Mouse (Mus musculus): ENCODE measurements around the gene Syt15.

Syt15 gene

DNA sequence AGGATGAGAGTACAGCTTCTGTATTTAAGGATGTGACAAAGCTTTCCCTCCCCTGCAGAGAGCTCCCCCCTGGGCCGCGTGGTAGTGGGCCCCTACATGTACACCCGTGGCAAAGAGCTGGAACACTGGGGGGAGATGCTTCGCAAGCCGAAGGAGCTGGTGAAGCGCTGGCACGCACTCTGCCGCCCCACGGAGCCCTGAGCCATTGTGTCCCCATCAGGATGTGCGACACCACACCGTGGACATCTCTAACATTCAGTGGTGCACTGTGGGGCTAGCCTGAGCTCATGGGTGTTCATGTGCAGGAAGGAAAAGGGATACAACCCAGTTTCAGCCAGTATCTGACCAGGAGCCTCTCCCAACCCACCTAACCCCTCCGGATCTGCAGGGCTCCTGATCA is 8.6 kb downstream of the Syt15 start:
- peak; percentile 36 for DNase-seq (ENCODE audit: low read depth, low spot score)

- DNase-seq (ENCODE audit: low read depth, low spot score) = no peak
Measured at GRCm38 (mm10) chr14:34228830-34229506, 9.6 kb downstream of the Syt15 start.

DNA sequence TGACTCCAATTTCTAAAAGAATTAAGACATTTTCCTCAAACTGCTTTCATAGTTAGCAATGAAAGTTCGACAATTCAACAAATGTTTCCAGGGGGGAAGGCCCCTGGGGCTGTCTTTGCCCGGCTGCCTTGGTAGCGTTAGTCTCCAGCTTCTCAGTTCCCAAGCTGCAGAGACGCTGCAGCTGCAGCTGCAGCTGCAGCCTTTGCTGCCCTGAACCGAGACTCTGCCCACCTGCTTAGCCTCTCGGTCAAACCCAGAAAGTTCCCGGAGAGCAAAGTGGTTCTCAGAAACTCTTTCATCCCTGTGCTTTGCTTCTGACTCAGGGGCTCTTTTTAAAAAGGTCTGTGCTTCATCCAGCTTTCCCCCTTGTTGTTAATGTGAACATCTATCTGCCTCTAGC is 12.9 kb downstream of the Syt15 start:
- no peak for DNase-seq (ENCODE audit: low read depth, low spot score)

- no peak for DNase-seq (ENCODE audit: low read depth, low spot score)
Measured at GRCm38 (mm10) chr14:34232866-34233680, 13.7 kb downstream of the Syt15 start.

DNA sequence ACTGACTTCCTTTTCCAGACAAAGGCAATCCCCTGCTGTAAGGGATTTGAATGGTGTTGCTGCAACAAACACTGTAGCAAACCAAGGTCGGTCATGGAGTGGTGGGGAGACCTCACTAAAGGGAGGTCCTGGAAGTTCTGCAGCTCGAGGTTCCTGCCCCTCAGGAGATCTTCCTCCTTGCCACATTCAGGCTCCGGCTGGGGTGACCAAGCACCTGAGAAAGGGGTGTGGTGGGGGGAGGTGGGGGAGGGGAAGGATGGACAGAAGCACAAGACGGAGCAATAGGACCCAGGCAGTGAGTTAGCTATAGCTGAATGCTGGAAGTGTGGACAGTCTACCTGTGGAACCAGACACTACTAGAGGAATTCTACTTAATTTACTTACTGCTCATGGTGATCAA is 14.5 kb downstream of the Syt15 start:
- no peak for DNase-seq (ENCODE audit: low read depth, low spot score)

DNA sequence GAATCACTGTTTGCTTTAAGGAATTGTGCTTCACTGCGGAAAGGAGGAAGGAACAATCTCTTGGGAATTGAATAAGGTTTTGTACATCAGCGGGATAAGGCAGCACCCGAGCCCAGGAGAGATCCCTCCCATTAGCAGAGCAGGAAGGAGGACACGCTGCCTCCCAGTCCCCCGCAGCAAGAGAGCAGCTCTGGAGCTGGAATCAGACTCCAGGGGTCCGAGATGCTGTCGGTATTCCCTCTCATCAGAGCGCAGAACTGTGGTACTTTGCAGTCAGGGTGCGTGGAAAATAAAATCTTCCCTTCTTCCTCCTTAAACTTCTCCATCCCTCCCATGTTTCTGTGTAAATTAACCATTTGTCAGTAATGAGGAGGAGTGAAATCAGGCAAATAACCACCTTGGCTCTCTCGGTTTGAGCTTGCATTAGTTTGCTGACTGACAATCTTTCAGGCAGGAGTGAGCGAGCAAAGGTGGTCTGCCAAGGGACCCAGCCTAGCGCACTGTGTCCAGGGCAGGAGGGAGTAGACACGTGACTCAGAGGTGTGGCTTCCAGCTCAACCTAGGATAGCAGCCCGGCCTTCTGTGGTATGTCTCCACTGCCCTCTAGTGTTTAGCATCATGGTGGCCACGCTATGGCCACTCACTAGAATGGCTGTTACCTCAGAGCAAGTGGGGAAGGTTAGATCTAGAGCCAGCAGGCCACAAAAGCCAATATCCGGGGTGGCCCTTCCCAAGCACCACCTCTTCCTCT is 15.4 kb downstream of the Syt15 start:
- peak; percentile 94 for DNase-seq (ENCODE audit: low read depth, low spot score)

- no peak for DNase-seq (ENCODE audit: low read depth, low spot score)
Measured at GRCm38 (mm10) chr14:34240263-34240662, 20.9 kb downstream of the Syt15 start.

DNA sequence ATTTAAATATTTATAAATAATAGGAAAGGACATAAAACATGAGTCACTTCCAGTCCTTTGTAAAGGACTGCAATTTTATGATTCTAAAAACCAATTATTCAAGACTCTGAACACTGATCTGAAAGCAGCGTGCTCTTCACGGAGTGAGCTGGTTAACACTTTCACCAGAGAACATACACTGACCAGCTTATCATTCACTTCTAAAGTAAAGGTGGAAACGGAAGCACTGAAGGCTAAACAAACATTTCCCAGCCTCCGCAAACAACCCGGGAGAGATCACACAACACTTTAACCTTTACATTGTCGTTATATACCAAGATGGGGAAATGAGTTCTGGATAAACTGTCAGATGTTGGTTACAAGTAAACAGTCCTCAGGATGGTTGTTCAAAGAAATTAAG is 21.3 kb downstream of the Syt15 start:
- DNase-seq (ENCODE audit: low read depth, low spot score) = no peak

DNA sequence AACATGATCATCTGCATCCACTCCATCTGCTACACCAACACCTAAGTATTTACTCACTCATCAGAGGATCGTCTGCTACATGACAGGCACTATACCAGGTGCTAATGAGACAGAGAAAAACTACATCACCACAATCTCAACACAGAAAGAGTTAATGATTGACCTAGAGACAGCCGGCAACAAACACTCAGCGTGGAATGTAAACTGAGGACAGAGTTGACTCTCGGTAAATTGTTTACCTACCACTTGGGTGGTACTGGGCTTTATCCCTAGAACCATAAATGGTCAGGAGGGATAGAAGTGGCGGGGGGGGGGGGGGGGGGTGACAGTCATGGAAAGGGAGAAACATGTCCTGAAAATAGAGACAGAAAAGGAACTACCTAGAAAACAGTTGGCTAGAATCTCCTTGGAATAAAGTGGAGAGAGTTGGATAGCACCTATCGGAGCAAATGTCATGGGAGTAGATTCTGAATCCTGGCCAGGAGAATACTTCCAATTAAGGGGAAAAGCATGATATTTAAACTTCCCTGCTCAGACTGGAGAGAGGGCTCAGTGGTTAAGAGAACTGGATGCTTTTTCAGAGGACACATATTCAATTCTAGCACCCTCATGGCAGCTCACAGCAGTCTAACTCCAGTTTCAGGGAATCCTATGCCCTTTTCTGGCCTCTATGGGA is 33.2 kb downstream of the Syt15 start:
- no peak for DNase-seq (ENCODE audit: low read depth, low spot score)

DNA sequence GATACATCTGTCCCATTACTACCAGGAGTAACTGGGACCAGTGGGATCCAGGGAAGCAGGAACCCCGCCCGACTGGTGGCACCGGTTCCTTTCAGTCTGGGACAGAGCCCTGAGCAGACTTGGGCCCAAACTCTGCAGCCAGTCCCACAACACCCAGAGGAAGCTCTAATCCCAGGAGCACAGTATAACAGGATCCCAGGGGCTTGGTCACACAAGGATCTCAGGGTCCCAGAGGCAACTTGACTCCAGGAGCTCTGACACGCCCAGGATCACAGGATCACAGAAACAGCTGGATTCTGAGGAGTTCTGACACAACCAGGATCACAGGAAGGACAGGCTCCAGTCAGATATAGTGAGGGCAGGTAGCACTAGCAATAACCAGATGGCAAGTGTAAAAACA is 33.9 kb downstream of the Syt15 start:
- peak; percentile 32 for DNase-seq (ENCODE audit: low read depth, low spot score)

DNA sequence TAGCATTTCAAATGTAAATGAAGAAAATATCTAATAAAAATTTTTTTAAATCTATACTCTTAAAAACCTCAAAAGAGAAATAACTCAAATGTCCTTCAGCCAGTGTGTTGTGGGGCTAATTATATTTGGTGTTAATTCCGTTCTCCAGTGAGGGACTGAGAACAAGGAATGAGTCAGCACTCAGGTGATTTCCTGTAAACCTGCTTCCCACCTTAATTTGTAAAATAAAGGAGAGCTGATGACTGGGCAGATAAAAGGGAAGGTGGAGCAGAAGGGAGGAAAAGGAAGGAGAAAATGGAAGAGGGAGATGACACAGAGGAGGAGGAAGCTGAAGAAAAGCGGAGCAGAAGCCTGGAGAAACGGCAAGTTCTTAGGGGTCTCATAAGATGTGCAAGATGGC is 39.1 kb downstream of the Syt15 start:
- DNase-seq (ENCODE audit: low read depth, low spot score) = peak; percentile 27

- peak; percentile 62 for DNase-seq (ENCODE audit: low read depth, low spot score)
Measured at GRCm38 (mm10) chr14:34268046-34268445, 48.7 kb downstream of the Syt15 start.

GRCm38 (mm10) chr14:34273280-34273679 is 53.9 kb downstream of the Syt15 start:
- DNase-seq (ENCODE audit: low read depth, low spot score) = peak; percentile 58

- no peak for DNase-seq (ENCODE audit: low read depth, low spot score)
Measured at GRCm38 (mm10) chr14:34274141-34274540, 54.7 kb downstream of the Syt15 start.

DNA sequence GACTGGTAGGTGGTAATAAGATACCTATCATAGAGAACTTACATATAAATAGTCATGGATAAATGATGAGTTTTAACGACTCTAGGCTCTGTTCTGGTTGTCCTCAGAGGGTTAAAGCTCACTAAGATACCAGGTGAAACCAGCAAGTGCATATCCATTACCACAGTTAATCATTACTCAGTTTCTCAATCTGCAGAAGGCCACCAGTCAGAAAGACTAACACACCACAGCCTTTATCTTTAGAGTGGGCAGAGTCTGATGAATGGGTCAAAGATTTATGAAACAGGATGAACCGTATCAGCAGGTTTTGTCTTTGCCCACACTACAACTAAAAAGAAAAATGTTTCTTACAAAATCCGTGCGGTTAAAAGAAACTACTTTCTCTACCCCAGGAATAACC is 55.8 kb downstream of the Syt15 start:
- no peak for DNase-seq (ENCODE audit: low read depth, low spot score)

DNA sequence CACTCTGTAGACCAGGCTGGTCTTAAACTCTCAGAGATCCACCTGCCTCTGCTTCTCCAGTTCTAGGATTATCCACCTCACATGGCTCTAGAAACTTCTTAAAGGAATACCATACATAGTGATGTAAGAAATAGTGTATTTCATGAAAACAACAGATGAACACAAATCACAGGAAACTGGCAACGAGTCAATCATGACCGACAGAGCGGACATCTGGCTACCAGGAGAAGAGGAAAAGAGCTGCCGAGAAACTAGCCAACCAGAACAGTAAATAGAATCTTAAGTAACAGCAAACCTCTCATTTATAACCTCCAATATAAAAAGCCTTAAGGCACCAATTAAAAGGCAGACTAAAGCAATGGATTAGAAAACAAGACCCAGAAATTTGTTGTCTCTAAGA is 60.3 kb downstream of the Syt15 start:
- no peak for DNase-seq (ENCODE audit: low read depth, low spot score)
